Mouse (Mus musculus): ENCODE results near the gene Cep41. TPM values are rescaled to one million over a fixed set of nuclear protein-coding genes. Genes with fewer than 3 reads are reported as not detected.
A peak's percentile ranks its signal among the peaks of the same experiment; 100 is the strongest.

Gene Cep41
- total RNA-seq (2021) = 1 to 10 TPM; 5.3 to 6.0 TPM
- long read RNA-seq, transcript Cep41-201 (11 exons, 3,447 nt) = major isoform, 5 of 6 reads
- long read RNA-seq, partial matches to known transcripts = 0 of 6 reads
- long read RNA-seq, other reads (novel, unspliced or antisense) = 1 of 6 reads

DNA sequence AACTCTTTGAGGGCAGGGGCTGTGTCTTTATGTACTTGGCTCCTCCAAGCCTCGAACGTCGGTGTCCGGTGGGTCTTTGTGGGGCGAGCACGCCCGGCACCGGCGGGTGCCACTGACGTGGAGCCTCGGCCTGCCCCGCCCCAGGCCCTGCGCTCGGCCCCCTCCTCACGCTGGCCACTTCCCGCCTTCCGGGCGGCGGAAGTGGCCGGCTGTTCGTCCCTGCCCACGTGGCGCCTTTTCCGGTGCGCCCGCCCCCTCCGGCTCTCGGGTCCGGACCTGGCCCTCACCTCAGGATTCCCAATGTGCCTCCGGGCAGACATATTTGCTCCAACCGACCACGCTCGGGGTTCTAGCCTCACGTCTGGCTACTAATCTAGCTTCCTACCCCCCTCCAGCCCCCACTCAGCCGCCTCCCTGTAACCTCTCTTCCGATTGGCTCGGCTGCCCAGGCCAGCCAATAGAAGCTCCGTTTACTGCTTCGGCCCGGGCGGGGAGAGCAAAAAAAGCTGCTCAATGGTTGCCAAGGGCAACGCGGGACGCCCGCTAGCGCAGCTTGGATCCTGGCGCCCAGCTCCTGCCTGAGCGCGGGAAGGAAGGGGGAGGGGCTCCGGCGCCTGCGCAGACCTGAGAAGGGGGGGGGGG lies at the start of gene Cep41:
Gene Cep41 (minus strand): TSS at position 400 of the 642 bp plus-strand sequence.
- peak; percentile 96 to 98 for DNase-seq (ENCODE audit: low spot score in 2 of 2)

- no peak for DNase-seq (ENCODE audit: low spot score in 2 of 2)
These were observed 45.7 kb upstream of the Cep41 start for GRCm38 (mm10) chr6:30739177-30739747.

DNA sequence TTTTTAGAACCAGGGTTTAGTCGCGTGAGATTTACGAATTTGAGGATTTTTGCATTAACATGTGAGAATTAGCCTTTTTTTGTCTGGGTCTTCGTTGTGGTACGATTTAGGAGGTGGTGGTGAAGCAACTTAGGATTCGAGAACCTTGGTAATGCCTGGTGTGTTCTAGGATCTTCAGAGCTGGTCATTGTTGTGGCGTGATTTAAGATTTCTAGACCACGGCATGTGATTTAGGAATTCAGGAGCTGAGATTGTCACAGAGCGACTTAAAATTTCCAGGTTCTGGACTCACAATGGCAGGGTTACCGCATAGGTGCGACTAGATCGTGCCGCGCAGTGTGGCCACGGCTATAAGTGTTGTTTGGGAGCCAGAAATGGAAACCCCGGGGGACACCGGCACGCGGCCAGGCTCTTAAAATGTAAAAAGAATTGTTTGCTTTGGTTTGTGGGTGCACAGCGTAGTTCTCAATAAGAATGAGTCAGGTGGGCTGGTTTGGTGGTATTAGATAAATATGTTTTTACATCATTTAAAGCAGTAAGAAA lies 45.0 kb upstream of the Cep41 start:
- no peak for DNase-seq (ENCODE audit: low spot score in 2 of 2)

DNA sequence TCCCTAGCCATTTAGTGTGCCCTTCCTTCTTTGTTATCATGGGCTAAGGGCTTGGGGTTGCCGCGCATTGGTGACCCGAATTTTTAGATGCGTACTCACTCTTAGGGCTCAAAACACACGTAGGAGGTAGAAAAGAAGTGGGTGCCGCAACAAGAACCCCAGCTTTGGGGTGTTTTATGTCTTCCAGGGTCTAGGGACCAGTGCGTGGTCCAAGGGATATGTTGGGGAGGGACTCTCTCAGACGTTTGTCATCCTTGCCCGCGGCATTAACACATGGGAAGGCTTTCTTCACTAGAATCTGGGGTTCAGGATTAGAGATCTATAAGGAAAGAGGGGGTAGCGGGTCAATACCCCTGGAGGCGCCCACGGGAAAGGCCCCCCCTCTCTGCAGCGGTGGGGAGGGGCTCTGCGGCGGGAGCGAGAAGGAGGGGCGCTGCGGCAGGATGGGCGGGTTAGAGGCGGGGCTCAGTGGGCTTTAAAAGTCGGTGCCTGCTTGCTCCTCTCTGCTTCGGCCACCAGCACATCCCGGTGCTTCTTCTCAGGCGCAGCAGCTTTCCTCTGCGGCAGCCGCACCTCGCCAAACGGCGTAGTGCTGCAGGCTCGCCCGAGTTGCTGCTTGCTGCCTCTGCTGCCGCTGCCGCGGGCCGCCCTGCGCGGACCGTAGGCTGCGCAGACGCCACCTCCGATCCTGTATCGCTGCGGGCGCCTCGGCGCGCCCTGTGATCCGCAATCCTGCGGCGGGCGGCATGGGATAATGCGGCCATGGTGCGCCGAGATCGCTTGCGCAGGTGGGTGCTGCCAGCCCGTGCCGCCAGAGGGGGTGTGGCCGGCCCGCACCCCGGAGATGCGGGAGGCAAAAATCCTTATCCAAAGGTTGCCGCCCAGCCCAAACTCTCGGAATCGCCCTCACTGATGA lies 44.3 kb upstream of the Cep41 start:
- peak; percentile 67 to 74 for DNase-seq (ENCODE audit: low spot score in 2 of 2)

GRCm38 (mm10) chr6:30736864-30737547 lies 43.5 kb upstream of the Cep41 start:
- peak; percentile 63 to 80 for DNase-seq (ENCODE audit: low spot score in 2 of 2)

- DNase-seq (ENCODE audit: low spot score in 2 of 2) = no peak
These were observed 42.8 kb upstream of the Cep41 start for GRCm38 (mm10) chr6:30736372-30736762.

GRCm38 (mm10) chr6:30735728-30736371 lies 42.3 kb upstream of the Cep41 start:
- no peak for DNase-seq (ENCODE audit: low spot score in 2 of 2)

DNA sequence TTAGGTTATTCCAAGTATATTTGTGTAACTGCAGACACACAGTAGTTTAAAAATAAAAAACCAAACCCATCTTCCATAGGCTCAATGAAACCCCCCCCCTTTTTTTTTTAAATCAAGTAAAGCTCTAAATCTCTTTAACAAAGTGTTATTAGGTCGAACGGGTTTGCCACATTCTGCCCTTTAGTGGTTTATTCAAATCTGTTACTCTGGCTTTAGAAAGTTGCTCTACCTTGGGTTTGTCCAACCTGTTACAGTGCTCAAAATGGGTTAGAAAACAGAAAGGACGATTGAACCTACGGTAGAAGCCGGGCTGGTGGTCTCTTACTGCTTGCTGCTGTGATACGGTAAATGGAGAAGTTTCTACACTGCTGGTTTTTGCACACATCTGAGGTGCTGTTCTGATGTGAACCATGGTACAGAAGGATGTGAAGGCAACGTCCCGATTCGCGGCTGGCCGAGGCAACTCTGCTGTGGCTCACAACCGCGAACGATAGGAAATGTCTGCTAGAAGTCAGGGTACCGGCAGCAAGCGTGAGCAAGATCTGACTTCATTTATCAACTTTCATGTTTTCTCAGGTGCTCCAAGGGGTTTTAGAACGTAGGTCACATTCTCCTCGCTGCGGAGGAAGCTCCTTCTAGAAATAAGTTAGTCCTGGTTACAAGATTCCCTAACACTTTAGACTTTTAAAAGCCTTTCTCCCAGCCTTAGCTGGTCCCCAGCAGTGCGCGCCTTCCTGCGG lies 41.6 kb upstream of the Cep41 start:
- DNase-seq (ENCODE audit: low spot score in 2 of 2) = no peak

- no peak for DNase-seq (ENCODE audit: low spot score in 2 of 2)
These were observed 40.9 kb upstream of the Cep41 start for GRCm38 (mm10) chr6:30734465-30734864.

DNA sequence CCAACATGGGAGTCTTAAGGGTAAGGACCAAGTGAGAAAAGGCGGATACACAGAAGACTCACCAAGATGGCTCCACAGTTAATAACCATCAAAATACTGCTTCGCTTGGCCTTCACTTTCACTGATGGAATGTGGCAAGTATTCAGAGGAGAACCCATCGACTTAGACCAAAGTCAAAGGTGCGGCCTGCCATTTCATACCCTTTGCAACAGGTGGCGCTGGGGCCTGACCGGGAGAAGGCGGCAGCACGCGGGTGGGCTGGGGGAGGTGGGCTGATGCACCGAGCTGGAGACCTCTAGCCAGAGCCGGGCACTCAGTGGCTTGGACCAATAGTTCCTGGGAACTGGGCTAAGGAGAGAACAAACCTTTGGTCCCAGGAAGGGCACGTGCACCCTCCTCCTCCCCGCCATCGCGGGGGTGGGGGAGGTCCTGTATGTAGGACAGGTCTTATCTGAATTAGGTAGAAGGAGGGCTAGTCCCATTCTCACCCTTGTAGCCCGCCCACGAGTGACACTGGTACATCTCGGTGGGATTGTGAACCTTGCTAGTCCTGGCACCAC lies 39.1 kb upstream of the Cep41 start:
- DNase-seq (ENCODE audit: low spot score in 2 of 2) = no peak

DNA sequence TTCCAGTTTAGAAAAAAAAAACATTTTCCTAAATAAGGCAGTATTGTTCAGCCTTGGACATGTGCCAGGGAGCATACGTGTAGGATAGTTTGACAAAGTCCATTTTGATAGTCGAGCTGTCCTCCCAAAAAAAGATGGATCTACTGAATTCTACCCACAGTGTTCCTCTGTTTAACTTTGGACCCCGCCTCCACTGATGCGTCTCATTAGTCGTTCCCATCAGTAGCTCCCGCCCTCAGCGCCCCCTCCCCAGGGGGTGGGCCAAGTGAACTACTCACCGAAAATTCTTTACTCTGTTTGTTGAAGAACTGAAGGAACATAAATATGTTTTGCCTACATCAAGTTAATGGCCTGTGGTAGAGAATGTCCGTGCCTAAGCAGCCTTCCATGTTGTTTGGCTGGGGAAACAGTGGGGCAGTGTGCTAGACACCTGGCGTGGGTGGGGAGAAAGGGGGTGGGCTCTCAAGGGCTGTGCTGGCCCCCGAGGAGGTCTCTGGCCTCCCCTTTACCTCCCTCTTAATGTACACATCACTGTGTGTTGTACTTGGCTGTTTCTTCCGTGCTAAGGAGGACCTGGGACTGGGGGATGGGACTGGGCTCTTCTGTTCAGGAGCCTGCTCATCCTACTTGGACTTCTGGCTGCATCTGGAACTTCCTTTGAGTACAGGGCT lies 36.9 kb upstream of the Cep41 start:
- no peak for DNase-seq (ENCODE audit: low spot score in 2 of 2)

GRCm38 (mm10) chr6:30723331-30723730 lies 29.8 kb upstream of the Cep41 start, which contains the start of gene Mest:
Gene Mest (plus strand): TSS chr6:30723547.
- DNase-seq (ENCODE audit: low spot score in 2 of 2) = no peak

GRCm38 (mm10) chr6:30722385-30723164 lies 29.0 kb upstream of the Cep41 start:
- no peak for DNase-seq (ENCODE audit: low spot score in 2 of 2)

- DNase-seq (ENCODE audit: low spot score in 2 of 2) = peak in 1 of 2 experiments; percentile 37
These were observed 23.2 kb upstream of the Cep41 start for GRCm38 (mm10) chr6:30716796-30717195.

DNA sequence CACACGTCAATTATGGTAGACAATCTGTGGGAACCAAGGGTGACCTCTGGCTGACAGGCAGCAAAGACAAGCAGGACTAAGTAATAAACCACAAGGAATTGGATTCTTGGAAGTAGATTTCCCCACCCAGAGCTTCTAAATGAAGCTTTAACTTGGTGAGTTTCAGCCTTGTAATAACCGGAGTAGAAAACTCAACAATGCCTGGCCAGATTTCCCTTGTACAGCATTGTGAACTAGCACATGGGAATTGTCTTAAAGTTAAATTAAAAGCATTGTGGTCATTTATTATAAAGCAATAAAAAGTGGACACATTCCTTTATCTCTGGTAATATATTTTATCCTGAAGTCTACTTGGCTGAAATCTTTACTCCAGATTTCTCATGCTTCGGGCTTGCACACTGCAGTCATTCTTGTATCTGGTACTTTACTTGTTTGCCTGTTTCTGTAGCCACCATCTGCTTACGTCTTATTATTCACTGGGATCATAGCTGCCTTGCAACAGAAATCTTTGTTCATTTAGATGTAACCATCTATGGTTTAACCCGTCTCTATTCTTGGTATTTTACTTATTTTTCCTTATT lies 21.4 kb upstream of the Cep41 start:
- no peak for DNase-seq (ENCODE audit: low spot score in 2 of 2)

GRCm38 (mm10) chr6:30713896-30714295 lies 20.3 kb upstream of the Cep41 start:
- no peak for DNase-seq (ENCODE audit: low spot score in 2 of 2)

- no peak for DNase-seq (ENCODE audit: low spot score in 2 of 2)
These were observed 19.9 kb upstream of the Cep41 start for GRCm38 (mm10) chr6:30713455-30713854.

DNA sequence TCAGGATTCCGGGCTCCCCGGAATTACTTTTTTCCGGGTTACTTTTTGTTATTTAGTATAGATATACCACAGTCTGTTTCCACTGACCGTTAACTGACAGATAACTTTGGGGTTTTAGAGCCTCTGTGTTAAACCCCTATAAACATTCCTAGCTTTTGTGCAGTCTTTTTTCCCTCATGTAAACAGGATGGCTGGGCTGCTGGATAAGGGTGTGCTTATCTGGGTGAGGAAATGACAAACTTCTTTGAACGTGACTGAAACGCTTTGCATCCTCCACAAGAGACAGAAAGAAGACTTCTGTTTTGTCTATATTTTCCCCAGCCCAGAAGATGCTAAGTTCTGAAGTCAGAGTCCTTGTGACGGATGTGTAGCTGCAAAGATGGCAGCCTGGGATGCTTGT lies 18.9 kb upstream of the Cep41 start:
- no peak for DNase-seq (ENCODE audit: low spot score in 2 of 2)
